ENCODE assay signal across 14 mouse cellular contexts in the genomic region with DNA sequence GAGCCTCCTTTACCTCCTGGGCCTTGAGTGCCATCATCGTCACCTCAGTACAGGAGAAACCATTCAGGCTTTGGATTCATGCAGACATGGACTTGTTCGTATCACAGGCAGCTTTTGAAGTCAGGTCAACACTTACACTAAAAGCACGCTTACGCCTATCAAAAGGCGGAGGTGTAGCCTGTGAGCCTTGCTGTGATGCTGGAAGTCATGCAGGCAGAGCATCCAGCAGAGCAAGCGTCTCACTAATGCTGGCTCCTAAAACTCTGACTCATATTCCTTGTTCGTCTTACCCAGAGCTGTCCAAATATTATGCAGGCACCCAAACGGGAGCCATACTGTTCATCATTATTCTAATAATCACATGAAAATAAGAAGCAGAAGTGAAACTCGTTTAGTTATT.
DNase-seq lines count a peak whose midpoint lies in the region.
"Had no signal": no experiment of that assay in that cellular context is flagged by ENCODE, and none has a peak within 500 bp of the region (broad histone marks: within the 10 kb centered on the region; RNA-seq: fewer than 3 reads in every experiment).

No protein-coding gene starts in this region.

- peak; percentile 12 to 26 for DNase-seq in cerebellum, postnatal 36 days
- DNase-seq in cerebellum, adult 11 months: no peak
- DNase-seq in heart, adult 11 months: peak; percentile 70
- no peak for DNase-seq in heart, postnatal 25 days (ENCODE audit: low spot score)
- DNase-seq in fibroblast of lung, adult 2 months (ENCODE audit: low read depth): peak; percentile 38
- no peak for DNase-seq in embryo, embryonic 9.5 days (ENCODE audit: extremely low spot score)
- no peak for DNase-seq in kidney, postnatal 10 days
- DNase-seq: adrenal gland, adult 8-10 months; adrenal gland, postnatal 36 days; cerebellum, postnatal 10 days; gastrocnemius, postnatal 36 days; heart, adult 2 months; heart, postnatal 14 days; kidney, adult 2 months had no signal

- intact Hi-C loops in heart, postnatal 25 days (cut with DNase I): no loop called here

Comparison
In these comparisons a context has a peak if more than half of its experiments do, and no peak if none do; other contexts are left out.
1. DNase-seq: peak in cerebellum, postnatal 36 days (2 of 2), heart, adult 11 months (single experiment) and fibroblast of lung, adult 2 months (single experiment); none in cerebellum, adult 11 months (single experiment), heart, postnatal 25 days (single experiment), embryo, embryonic 9.5 days (single experiment) and kidney, postnatal 10 days (single experiment).